Mouse (Mus musculus) myocyte (in vitro differentiated cells): ENCODE measurements around the gene Chd3. TPM values are rescaled to one million over a fixed set of nuclear protein-coding genes. Genes with fewer than 3 reads are reported as not detected.

Experiments used
- H3K27me3 ChIP-seq: one replicate; pipeline ENCODE4 v1.6.1; 2011; ENCODE audit not compliant: control insufficient read depth, insufficient read depth, insufficient read length
- H3K36me3 ChIP-seq: one replicate; pipeline ENCODE4 v1.6.1; 2011; ENCODE audit not compliant: control insufficient read depth, insufficient read depth
- H3K4me2 ChIP-seq: one replicate; pipeline ENCODE4 v1.6.1; 2011; ENCODE audit warnings: low read depth, control low read depth
- H3K4me3 ChIP-seq: one replicate; pipeline ENCODE4 v1.5.1; 2011; ENCODE audit warnings: mild to moderate bottlenecking, control low read depth, moderate library complexity
- H3K79me2 ChIP-seq: one replicate; pipeline ENCODE4 v1.6.1; 2011; ENCODE audit not compliant: control insufficient read depth, insufficient read depth
- H3ac ChIP-seq: one replicate; pipeline ENCODE4 v1.6.1; 2011; ENCODE audit not compliant: control insufficient read depth, insufficient read length
- CEBPB ChIP-seq: IDR thresholded peaks from 2 replicates; pipeline ENCODE4 v1.6.1; 2011; ENCODE audit warnings: mild to moderate bottlenecking, moderate library complexity; ENCODE audit not compliant: poor library complexity, insufficient read depth, severe bottlenecking
- E2F4 ChIP-seq: IDR thresholded peaks from one replicate; pipeline ENCODE4 v1.6.1; 2011; ENCODE audit warnings: mild to moderate bottlenecking, control low read depth, moderate library complexity; ENCODE audit not compliant: insufficient read depth
- MAX ChIP-seq: IDR thresholded peaks from one replicate; pipeline ENCODE4 v1.6.1; 2011; ENCODE audit warnings: low read depth, mild to moderate bottlenecking, control low read depth
- MYOD1 ChIP-seq, 3 experiments: IDR thresholded peaks; one replicate each; pipeline ENCODE4 v1.6.1; 2011; ENCODE audit warnings: control low read depth in 2 of 3, low read depth in 2 of 3, mild to moderate bottlenecking in 2 of 3, moderate library complexity in 1 of 3; ENCODE audit not compliant: insufficient read length in 2 of 3, control insufficient read depth in 1 of 3
- MYOG ChIP-seq, 3 experiments: IDR thresholded peaks; one replicate each; pipeline ENCODE4 v1.6.1; 2011; ENCODE audit warnings: control low read depth in 2 of 3, low read depth in 2 of 3, mild to moderate bottlenecking in 2 of 3; ENCODE audit not compliant: insufficient read length in 2 of 3, control insufficient read depth in 1 of 3, insufficient read depth in 1 of 3
- POLR2A ChIP-seq: IDR thresholded peaks from one replicate; pipeline ENCODE4 v1.6.1; 2011; ENCODE audit warnings: low read depth, mild to moderate bottlenecking, control low read depth, moderate library complexity; ENCODE audit not compliant: insufficient read length
- POLR2AphosphoS2 ChIP-seq: IDR thresholded peaks from one replicate; pipeline ENCODE4 v1.6.1; 2011; ENCODE audit warnings: low read depth, control low read depth; ENCODE audit not compliant: insufficient read length
- REST ChIP-seq: IDR thresholded peaks from one replicate; pipeline ENCODE4 v1.6.1; 2011; ENCODE audit warnings: mild to moderate bottlenecking, control low read depth, moderate library complexity; ENCODE audit not compliant: insufficient read depth, insufficient read length
- SRF ChIP-seq: IDR thresholded peaks from one replicate; pipeline ENCODE4 v1.6.1; 2011; ENCODE audit warnings: low read depth; ENCODE audit not compliant: control insufficient read depth, insufficient read length
- TCF12 ChIP-seq: IDR thresholded peaks from one replicate; pipeline ENCODE4 v1.6.1; 2011; ENCODE audit warnings: mild to moderate bottlenecking, control low read depth; ENCODE audit not compliant: poor library complexity, insufficient read depth, severe bottlenecking
- TCF3 ChIP-seq: IDR thresholded peaks from one replicate; pipeline ENCODE4 v1.6.1; 2011; ENCODE audit warnings: low read depth, control low read depth; ENCODE audit not compliant: insufficient read length
- USF1 ChIP-seq: IDR thresholded peaks from one replicate; pipeline ENCODE4 v1.6.1; 2011; ENCODE audit warnings: low read depth, mild to moderate bottlenecking, control low read depth, moderate library complexity
- polyA plus RNA-seq: library from polyadenylated mRNA; unstranded; fragments of >200 nt; fragmentation: generic; extraction: Trizol; gene quantifications from one replicate; pipeline ENCODE4 v1.2.1, GENCODE M21; 2012; ENCODE audit warnings: missing spikeins

The Chd3 gene
- polyA plus RNA-seq, 1 experiment: 148 TPM

DNA sequence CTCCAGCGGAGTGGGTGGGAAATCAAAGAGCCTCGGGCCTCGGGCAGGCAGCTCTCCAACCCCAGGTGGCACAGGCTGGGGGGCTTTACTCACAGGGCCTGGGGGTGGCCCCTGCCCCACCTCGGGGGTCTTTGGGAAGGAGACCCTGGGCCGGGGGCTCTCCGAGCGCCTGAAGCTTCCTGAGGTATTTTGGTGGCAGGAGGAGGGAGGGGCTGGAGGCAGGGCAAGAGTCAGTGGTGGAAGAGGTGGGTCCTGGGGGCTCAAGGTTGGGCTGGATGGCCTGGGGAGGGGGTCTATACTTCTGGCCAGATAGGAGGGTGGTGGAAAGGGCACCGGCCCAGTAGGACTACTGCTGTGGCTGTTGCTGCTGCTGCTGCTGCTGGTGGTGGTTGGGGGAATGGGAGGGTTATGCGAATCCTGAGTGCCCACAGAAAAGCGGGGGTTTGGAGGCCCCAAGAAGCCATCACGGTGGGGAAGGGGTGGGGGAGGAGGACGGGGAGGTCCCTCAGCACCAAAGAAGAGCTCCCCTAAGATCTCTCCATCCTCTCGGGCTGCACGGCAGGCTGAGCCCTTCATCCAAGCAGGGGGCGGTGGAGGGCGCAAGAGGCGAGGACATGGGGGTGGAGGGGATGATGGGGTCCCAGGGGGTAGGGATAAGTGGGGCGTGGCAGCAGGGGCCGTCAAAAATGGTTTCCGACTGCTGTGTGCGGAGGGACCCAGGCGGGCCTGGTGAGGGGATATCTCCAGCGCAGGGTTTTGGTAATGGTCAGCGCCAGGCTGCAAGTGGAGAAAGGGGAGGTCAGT lies 36.4 kb upstream of the Chd3 start:
- peaks cover 51% of the 10 kb centered on the region for H3K36me3 ChIP-seq
- TF ChIP-seq POLR2AphosphoS2: no peak
- TF ChIP-seq MYOG (IDR thresholded peaks at IDR 0.05; ENCODE audit: control insufficient read depth in 1 of 3, insufficient read depth in 1 of 3, insufficient read length in 2 of 3, low read depth in 2 of 3): no peak
- no peak for TF ChIP-seq REST
- no peak for TF ChIP-seq POLR2A
- no peak for TF ChIP-seq CEBPB
- no peak for TF ChIP-seq USF1
- no peak for TF ChIP-seq TCF3
- TF ChIP-seq E2F4: no peak
- no peak for TF ChIP-seq MYOD1 (IDR thresholded peaks at IDR 0.05; ENCODE audit: control insufficient read depth in 1 of 3, insufficient read length in 2 of 3, low read depth in 2 of 3)
- no peaks in the 10 kb centered on the region for H3K27me3 ChIP-seq
- no peak overlapping the region for H3ac ChIP-seq
- H3K4me2 ChIP-seq: no peak overlapping the region
- H3K4me3 ChIP-seq: no peak overlapping the region
- H3K79me2 ChIP-seq: peaks cover 36% of the 10 kb centered on the region

GRCm38 (mm10) chr11:69404595-69405396 lies 35.6 kb upstream of the Chd3 start:
- H3K27me3 ChIP-seq: no peaks in the 10 kb centered on the region
- no peak overlapping the region for H3ac ChIP-seq
- no peak overlapping the region for H3K4me3 ChIP-seq
- no peak overlapping the region for H3K4me2 ChIP-seq
- peaks cover 59% of the 10 kb centered on the region for H3K36me3 ChIP-seq
- TF ChIP-seq REST (no peak), MYOD1 (IDR thresholded peaks at IDR 0.05; ENCODE audit: control insufficient read depth in 1 of 3, insufficient read length in 2 of 3, low read depth in 2 of 3) (no peak), TCF12 (no peak), TCF3 (no peak), SRF (no peak), POLR2AphosphoS2 (no peak), MAX (no peak), MYOG (IDR thresholded peaks at IDR 0.05; ENCODE audit: control insufficient read depth in 1 of 3, insufficient read depth in 1 of 3, insufficient read length in 2 of 3, low read depth in 2 of 3) (no peak), POLR2A (no peak), CEBPB (no peak)
- H3K79me2 ChIP-seq: peaks cover 28% of the 10 kb centered on the region

GRCm38 (mm10) chr11:69403691-69404594 lies 34.7 kb upstream of the Chd3 start:
- no peaks in the 10 kb centered on the region for H3K27me3 ChIP-seq
- H3ac ChIP-seq: no peak overlapping the region
- peaks cover 21% of the 10 kb centered on the region for H3K79me2 ChIP-seq
- no peak overlapping the region for H3K4me2 ChIP-seq
- no peak overlapping the region for H3K4me3 ChIP-seq
- peaks cover 60% of the 10 kb centered on the region for H3K36me3 ChIP-seq
- no peak for TF ChIP-seq MYOD1 (IDR thresholded peaks at IDR 0.05; ENCODE audit: control insufficient read depth in 1 of 3, insufficient read length in 2 of 3, low read depth in 2 of 3)
- TF ChIP-seq TCF3: no peak
- peak; percentile 48 for TF ChIP-seq POLR2A
- peak in 1 of 3 experiments; percentile 2 for TF ChIP-seq MYOG (IDR thresholded peaks at IDR 0.05; ENCODE audit: control insufficient read depth in 1 of 3, insufficient read depth in 1 of 3, insufficient read length in 2 of 3, low read depth in 2 of 3)
- TF ChIP-seq USF1: no peak
- peak; percentile 87 for TF ChIP-seq POLR2AphosphoS2
- TF ChIP-seq CEBPB: no peak

GRCm38 (mm10) chr11:69401987-69402386 lies 32.8 kb upstream of the Chd3 start:
- Histone ChIP-seq H3K4me3 (no peak overlapping the region), H3K79me2 (peaks cover 2% of the 10 kb centered on the region), H3ac (no peak overlapping the region), H3K36me3 (peaks cover 53% of the 10 kb centered on the region), H3K4me2 (no peak overlapping the region), H3K27me3 (no peaks in the 10 kb centered on the region)
- TF ChIP-seq TCF3: no peak
- TF ChIP-seq POLR2AphosphoS2: peak; percentile 81
- TF ChIP-seq CEBPB: no peak
- TF ChIP-seq USF1: no peak
